Mouse (Mus musculus) macrophage (primary cell): ENCODE results near the gene Rasa3. TPM values are rescaled to one million over a fixed set of nuclear protein-coding genes. Genes with fewer than 3 reads are reported as not detected.

Experiments
- H3K27ac ChIP-seq: fragments of 350-480 bp; formaldehyde crosslinking; 2 replicates; pipeline ENCODE4 v1.9.0; 2021
- H3K36me3 ChIP-seq: fragments of 350-480 bp; formaldehyde crosslinking; 2 replicates; pipeline ENCODE4 v1.9.0; 2021; ENCODE audit errors: inconsistent target
- H3K4me3 ChIP-seq: fragments of 350-480 bp; formaldehyde crosslinking; 2 replicates; pipeline ENCODE4 v1.9.0; 2021; ENCODE audit errors: inconsistent target
- H3K79me2 ChIP-seq: fragments of 350-480 bp; formaldehyde crosslinking; 2 replicates; pipeline ENCODE4 v1.9.0; 2021; ENCODE audit errors: inconsistent target
- WGBS: methylation state at CpG from one replicate; pipeline ENCODE4 v1.1.7; 2026; ENCODE audit warnings: inconsistent platforms; ENCODE audit not compliant: missing documents; 5-methylcytosine and 5-hydroxymethylcytosine counted together
- polyA plus RNA-seq: library from polyadenylated mRNA; stranded (reverse); fragments of 250-400 nt; gene quantifications from 3 replicates; pipeline ENCODE4 v1.2.4, GENCODE M21; 2018; ENCODE audit warnings: inconsistent platforms

The Rasa3 gene
- polyA plus RNA-seq, 1 experiment from 2014 or later = 95.1 TPM

DNA sequence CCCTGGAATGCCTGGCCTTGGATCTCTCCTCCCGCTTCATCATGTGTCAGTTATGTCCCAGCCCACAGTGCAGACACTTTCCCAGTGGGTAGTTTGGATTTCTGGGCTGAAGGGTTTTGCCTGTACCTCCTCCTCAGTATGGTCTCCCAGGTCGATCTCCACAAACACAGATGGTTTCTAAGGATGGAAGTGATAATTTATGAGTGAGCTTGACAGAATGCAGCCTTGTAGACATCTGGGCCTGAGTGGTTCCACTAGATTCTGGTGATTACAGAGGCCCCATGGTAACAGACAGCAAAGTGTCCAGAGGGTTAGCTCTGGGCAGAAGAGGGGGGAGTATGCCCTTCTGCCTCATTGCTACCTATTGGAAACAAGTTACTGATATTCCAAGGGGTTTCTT lies 119.9 kb downstream of the Rasa3 start:
- Histone ChIP-seq H3K4me3 (no peak overlapping the region), H3K79me2 (no peaks in the 10 kb centered on the region), H3K36me3 (no peaks in the 10 kb centered on the region), H3K27ac (no peak overlapping the region)
- 93% methylated on average over 2 of the region's 2 CpGs for WGBS

GRCm38 (mm10) chr8:13551574-13551830 lies 125.9 kb downstream of the Rasa3 start:
- Histone ChIP-seq H3K27ac (no peak overlapping the region), H3K79me2 (no peaks in the 10 kb centered on the region), H3K4me3 (no peak overlapping the region), H3K36me3 (no peaks in the 10 kb centered on the region)
- WGBS = 95% methylated on average over 6 of the region's 6 CpGs

DNA sequence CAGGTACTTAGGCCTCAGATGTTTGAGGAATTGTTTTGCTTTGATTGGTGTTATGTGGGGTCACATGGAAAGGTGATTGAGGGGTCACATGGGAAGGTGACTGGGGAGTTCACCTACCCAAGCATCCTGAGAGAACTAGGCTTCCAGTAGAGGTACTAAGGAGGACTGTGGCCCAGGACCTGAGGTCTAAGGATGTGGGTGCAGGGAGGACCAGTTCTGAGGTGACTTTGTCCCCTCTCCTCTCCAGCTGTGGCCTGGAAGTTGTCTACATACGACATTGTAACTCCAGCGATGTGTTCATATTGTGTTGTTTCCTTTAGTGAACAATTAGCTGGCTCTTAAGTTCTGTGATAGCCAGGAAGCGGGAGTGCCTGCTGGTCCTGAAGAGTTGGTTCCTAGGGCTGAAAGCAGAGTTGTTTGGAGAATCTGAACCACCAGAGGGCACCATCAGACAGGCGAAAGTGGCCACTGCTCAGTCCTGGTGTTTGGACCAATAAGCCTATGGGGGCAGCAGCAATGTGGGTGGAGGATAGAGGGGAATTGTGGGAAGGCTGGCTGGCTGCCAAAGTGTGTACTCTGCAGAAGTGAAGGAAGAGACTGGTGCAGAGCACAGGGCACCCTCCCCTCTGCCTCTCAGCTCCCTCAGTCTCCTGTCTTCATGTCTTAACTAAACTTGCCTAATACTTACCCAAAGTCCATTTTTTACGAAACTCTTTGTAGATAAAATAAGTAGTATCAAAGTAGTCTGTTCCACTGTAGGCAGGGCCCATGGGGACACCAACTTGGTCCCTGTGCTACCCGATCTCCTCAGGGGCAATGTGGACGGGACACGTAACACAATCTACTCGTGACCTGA lies 126.5 kb downstream of the Rasa3 start:
- 60% methylated on average over 9 of the region's 9 CpGs for WGBS
- no peak overlapping the region for H3K4me3 ChIP-seq
- no peaks in the 10 kb centered on the region for H3K79me2 ChIP-seq
- no peaks in the 10 kb centered on the region for H3K36me3 ChIP-seq
- no peak overlapping the region for H3K27ac ChIP-seq

DNA sequence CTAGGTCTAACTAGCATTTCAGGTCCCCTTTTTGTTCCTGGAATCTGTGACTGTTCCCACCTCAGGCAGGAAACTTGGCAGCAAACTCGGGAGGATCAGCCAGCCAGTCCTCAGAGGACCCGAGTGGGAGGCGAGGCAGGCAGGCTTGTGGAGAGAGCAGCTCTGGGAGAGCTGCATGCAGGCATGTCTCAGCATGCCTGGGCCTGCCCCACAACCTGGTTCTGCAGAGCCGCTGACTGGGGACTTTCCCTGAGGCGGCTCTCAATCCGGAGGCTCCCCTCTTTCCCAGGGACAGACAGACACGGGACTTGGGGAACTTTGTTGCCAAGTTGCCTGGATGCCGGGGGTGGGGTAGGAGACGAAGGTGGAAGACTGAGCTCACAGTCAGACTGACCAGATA lies 128.6 kb downstream of the Rasa3 start:
- Histone ChIP-seq H3K36me3 (no peaks in the 10 kb centered on the region), H3K4me3 (no peak overlapping the region), H3K79me2 (no peaks in the 10 kb centered on the region), H3K27ac (peak overlapping the region; percentile 13; the same call in 1 of the 2 replicates)
- 74% methylated on average over 9 of the region's 9 CpGs for WGBS

GRCm38 (mm10) chr8:13548235-13548634 lies 129.2 kb downstream of the Rasa3 start:
- Histone ChIP-seq H3K36me3 (no peaks in the 10 kb centered on the region), H3K4me3 (no peak overlapping the region), H3K27ac (no peak overlapping the region), H3K79me2 (no peaks in the 10 kb centered on the region)
- WGBS = 56% methylated on average over 4 of the region's 4 CpGs

DNA sequence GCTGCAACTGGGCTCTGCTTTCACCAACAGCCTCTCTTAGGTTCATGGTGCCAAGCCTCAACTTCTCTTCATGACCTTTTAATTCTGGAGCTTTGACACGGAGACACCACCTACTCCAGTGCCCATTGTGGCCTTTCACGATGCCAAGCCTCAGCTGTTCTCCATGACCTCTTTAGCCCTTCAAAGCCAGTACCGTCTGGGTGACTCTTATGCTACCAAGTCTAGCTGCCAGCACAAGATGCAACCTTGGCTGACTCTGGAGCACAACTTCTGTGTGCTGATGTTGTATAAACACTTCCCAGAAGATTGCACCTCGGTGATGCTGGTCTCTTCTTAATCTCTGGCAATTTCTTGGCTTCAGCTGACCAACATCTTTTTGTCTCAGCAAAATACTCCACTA lies 131.0 kb downstream of the Rasa3 start:
- H3K27ac ChIP-seq = no peak overlapping the region
- WGBS = 98% methylated on average over 4 of the region's 4 CpGs
- no peak overlapping the region for H3K4me3 ChIP-seq
- no peaks in the 10 kb centered on the region for H3K79me2 ChIP-seq
- H3K36me3 ChIP-seq = no peaks in the 10 kb centered on the region

DNA sequence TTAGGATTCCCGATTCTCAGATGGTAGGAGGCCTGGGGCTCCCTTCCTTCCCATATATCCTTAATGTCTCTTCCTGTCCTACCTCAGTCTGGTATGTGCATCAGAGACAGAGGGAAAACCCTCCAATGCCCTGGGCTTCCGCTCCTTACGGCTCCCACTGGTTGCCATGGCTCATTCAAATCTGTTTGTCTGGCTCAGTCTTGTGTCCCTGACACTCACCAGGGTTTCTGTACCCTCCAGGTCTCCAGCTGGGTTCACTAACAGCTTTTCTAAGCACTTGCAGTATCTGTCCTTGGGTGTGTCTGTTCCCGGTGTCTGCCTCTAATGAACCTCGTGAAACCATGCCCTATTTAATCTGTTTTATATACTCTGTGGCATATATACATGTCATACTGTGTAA lies 135.9 kb downstream of the Rasa3 start:
- Histone ChIP-seq H3K36me3 (no peaks in the 10 kb centered on the region), H3K79me2 (no peaks in the 10 kb centered on the region), H3K27ac (no peak overlapping the region), H3K4me3 (no peak overlapping the region)
- 96% methylated on average over 5 of the region's 5 CpGs for WGBS

DNA sequence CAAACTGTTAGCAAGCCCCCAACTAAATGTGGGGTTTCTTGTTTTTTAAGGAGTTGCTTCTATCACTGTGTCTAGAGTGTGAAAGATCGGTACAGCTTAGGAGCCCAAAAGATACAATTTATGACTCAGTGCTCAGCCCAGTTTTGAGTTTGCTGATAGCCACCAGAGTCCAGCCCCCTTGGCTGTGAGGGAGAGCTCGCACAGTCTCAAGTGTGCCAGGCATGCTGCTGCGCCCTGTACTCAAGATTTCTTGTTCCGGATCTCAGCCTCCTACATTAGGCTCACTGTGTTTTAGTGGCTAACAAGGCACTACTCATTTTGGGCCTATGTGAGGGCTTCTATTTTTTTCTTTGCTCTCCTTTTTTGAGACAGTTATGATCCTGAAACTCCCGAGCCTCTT lies 137.3 kb downstream of the Rasa3 start:
- 95% methylated on average over 5 of the region's 5 CpGs for WGBS
- Histone ChIP-seq H3K79me2 (no peaks in the 10 kb centered on the region), H3K36me3 (no peaks in the 10 kb centered on the region)

GRCm38 (mm10) chr8:13538821-13539220 lies 138.6 kb downstream of the Rasa3 start:
- H3K79me2 ChIP-seq = no peaks in the 10 kb centered on the region
- no peak overlapping the region for H3K4me3 ChIP-seq
- WGBS = 96% methylated on average over 6 of the region's 6 CpGs
- no peak overlapping the region for H3K27ac ChIP-seq
- no peaks in the 10 kb centered on the region for H3K36me3 ChIP-seq

More for the DNA sequence above, 137.3 kb downstream of the Rasa3 start:
- no peak overlapping the region for H3K4me3 ChIP-seq
- H3K27ac ChIP-seq = no peak overlapping the region

DNA sequence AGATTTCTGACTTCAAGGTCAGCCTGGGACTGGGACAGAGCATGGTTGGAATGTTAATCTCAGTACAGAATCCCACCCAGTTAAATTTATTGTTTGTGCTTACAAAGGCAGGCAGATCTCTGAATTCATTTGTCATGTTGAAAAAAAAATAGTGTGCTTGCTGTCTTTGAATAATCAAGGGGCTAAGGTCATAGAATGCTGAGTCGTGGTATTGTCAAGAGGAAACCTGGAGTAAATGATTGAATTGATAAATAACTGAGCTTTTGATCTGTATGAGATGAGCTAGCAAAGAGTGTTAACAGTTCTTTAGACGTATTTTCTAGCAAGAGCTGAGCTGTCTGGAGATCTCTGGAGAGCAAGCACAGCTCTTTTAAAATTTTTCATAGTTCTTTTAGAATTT lies 140.3 kb downstream of the Rasa3 start:
- H3K36me3 ChIP-seq = no peaks in the 10 kb centered on the region
- WGBS = 94% methylated on average over 2 of the region's 2 CpGs
- H3K79me2 ChIP-seq = no peaks in the 10 kb centered on the region
- H3K4me3 ChIP-seq = no peak overlapping the region
- H3K27ac ChIP-seq = no peak overlapping the region

- Histone ChIP-seq H3K79me2 (no peaks in the 10 kb centered on the region), H3K36me3 (no peaks in the 10 kb centered on the region), H3K4me3 (no peak overlapping the region), H3K27ac (no peak overlapping the region)
- 84% methylated on average over 8 of the region's 8 CpGs for WGBS
Measured at GRCm38 (mm10) chr8:13533123-13533522, 144.3 kb downstream of the Rasa3 start.

DNA sequence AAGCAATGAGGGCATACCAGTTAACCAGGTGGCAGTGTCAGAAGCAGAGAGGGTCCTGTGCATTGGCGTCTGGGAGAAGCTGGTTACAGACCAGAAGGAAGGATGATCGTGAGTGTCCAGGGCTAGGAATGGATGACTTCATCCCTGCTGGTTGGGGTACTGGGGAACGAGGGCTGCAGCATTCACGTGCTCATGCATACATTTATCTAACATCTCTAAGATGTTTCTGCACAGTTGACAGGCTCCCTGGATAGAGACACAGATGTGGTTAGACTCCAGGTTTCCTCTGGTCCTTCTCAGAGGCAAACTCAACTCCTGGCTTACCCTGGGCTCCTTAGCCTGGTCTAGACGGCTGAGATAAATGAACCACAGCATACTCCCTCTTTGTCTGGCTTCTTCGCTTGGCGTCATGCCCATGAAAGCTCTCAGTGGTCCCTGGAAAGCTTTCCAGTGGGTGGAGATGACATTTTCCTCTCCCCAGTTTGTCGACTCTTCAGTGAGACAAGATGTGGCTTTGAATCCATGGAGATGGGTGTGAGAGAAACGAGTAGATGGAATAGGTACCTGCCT lies 145.7 kb downstream of the Rasa3 start:
- Histone ChIP-seq H3K36me3 (no peaks in the 10 kb centered on the region), H3K79me2 (no peaks in the 10 kb centered on the region), H3K4me3 (no peak overlapping the region), H3K27ac (peak overlapping the region; percentile 75)
- WGBS = 57% methylated on average over 9 of the region's 9 CpGs

DNA sequence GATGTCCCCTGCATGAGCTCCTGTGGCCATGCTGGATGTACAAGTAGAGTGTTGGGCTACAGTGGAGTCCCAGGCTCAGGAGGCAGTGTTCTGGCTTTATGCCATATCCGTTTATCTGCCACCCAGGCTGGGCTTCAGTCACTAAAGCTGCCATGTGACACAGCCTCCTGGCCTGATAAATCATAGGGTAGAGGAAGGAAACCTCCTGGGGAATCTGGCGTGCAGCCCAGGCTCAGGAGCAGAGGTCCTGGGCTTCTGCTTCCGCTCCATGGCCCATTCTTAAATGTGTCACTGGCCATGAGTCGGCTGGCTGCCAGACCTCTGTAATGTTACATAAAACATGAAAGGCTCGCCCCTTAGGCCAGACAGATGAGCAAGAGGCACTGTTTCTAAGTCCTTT lies 146.5 kb downstream of the Rasa3 start:
- Histone ChIP-seq H3K4me3 (no peak overlapping the region), H3K36me3 (no peaks in the 10 kb centered on the region), H3K79me2 (no peaks in the 10 kb centered on the region), H3K27ac (peak overlapping the region; percentile 75)
- 7% methylated on average over 5 of the region's 5 CpGs for WGBS

GRCm38 (mm10) chr8:13530401-13530800 lies 147.0 kb downstream of the Rasa3 start:
- Histone ChIP-seq H3K79me2 (no peaks in the 10 kb centered on the region), H3K27ac (peak overlapping the region; percentile 75), H3K36me3 (no peaks in the 10 kb centered on the region), H3K4me3 (no peak overlapping the region)
- WGBS = 83% methylated on average over 3 of the region's 3 CpGs

GRCm38 (mm10) chr8:13529891-13530316 lies 147.5 kb downstream of the Rasa3 start:
- WGBS = 97% methylated on average over 7 of the region's 7 CpGs
- no peaks in the 10 kb centered on the region for H3K79me2 ChIP-seq
- H3K36me3 ChIP-seq = no peaks in the 10 kb centered on the region

More at GRCm38 (mm10) chr8:13529891-13530316, 147.5 kb downstream of the Rasa3 start:
- peak overlapping the region; percentile 75 for H3K27ac ChIP-seq
- H3K4me3 ChIP-seq = no peak overlapping the region
